Mouse (Mus musculus): ENCODE measurements at regions not wholly inside any gene's neighbourhood (a gene's known extent, or its start where the extent isn't known, plus 50 kb on each side); places are given as distances from the start of the nearest gene placed in this dataset.

- no peak for DNase-seq (ENCODE audit: low spot score)
Observed at GRCm38 (mm10) chr1:35959729-35960128, 108.5 kb upstream of the Hs6st1 start.

- no peak for DNase-seq (ENCODE audit: low spot score)
Observed at GRCm38 (mm10) chr1:35960844-35961243, 107.4 kb upstream of the Hs6st1 start.

GRCm38 (mm10) chr1:35961923-35962322, 106.3 kb upstream of the Hs6st1 start:
- no peak for DNase-seq (ENCODE audit: low spot score)

- DNase-seq (ENCODE audit: low spot score), result no peak
Observed at GRCm38 (mm10) chr1:35968489-35968888, 99.7 kb upstream of the Hs6st1 start.

GRCm38 (mm10) chr1:35971435-35972189, 96.6 kb upstream of the Hs6st1 start:
- DNase-seq (ENCODE audit: low spot score), result no peak

- DNase-seq (ENCODE audit: low spot score), result no peak
Observed at GRCm38 (mm10) chr1:35972190-35972584, 96.0 kb upstream of the Hs6st1 start.

- DNase-seq (ENCODE audit: low spot score), result peak; percentile 59
Observed at GRCm38 (mm10) chr1:35973386-35973785, 94.8 kb upstream of the Hs6st1 start.

- DNase-seq (ENCODE audit: low spot score), result no peak
Observed at GRCm38 (mm10) chr1:35975611-35976208, 92.5 kb upstream of the Hs6st1 start.

GRCm38 (mm10) chr1:35976528-35976927, 91.7 kb upstream of the Hs6st1 start:
- no peak for DNase-seq (ENCODE audit: low spot score)

- no peak for DNase-seq (ENCODE audit: low spot score)
Observed at GRCm38 (mm10) chr1:35978116-35978515, 90.1 kb upstream of the Hs6st1 start.

- no peak for DNase-seq (ENCODE audit: low spot score)
Observed at GRCm38 (mm10) chr1:35978766-35979165, 89.4 kb upstream of the Hs6st1 start.

GRCm38 (mm10) chr1:35981226-35981625, 87.0 kb upstream of the Hs6st1 start:
- DNase-seq (ENCODE audit: low spot score), result no peak

- no peak for DNase-seq (ENCODE audit: low spot score)
Observed at GRCm38 (mm10) chr1:35983361-35983760, 84.8 kb upstream of the Hs6st1 start.

- no peak for DNase-seq (ENCODE audit: low spot score)
Observed at GRCm38 (mm10) chr1:35985318-35985717, 82.9 kb upstream of the Hs6st1 start.

GRCm38 (mm10) chr1:35986666-35987065, 81.5 kb upstream of the Hs6st1 start:
- DNase-seq (ENCODE audit: low spot score), result no peak

GRCm38 (mm10) chr1:35992227-35992909, 75.8 kb upstream of the Hs6st1 start:
- no peak for DNase-seq (ENCODE audit: low spot score)

GRCm38 (mm10) chr1:35992937-35993336, 75.3 kb upstream of the Hs6st1 start:
- DNase-seq (ENCODE audit: low spot score), result no peak

GRCm38 (mm10) chr1:35995691-35996090, 72.5 kb upstream of the Hs6st1 start:
- no peak for DNase-seq (ENCODE audit: low spot score)

GRCm38 (mm10) chr1:36001319-36001718, 66.9 kb upstream of the Hs6st1 start:
- DNase-seq (ENCODE audit: low spot score), result no peak

- DNase-seq (ENCODE audit: low spot score), result no peak
Observed at GRCm38 (mm10) chr1:36001821-36002220, 66.4 kb upstream of the Hs6st1 start.

GRCm38 (mm10) chr1:36003592-36003991, 64.6 kb upstream of the Hs6st1 start:
- DNase-seq (ENCODE audit: low spot score), result no peak

- no peak for DNase-seq (ENCODE audit: low spot score)
Observed at GRCm38 (mm10) chr1:36008598-36008997, 59.6 kb upstream of the Hs6st1 start.

Measured in gastrocnemius, adult 18-20 months (tissue).